Mouse (Mus musculus): ENCODE data around the gene Hspa12a.

The Hspa12a gene

GRCm38 (mm10) chr19:58860255-58861173 lies 82.9 kb downstream of the Hspa12a start:
- peak; percentile 38 for DNase-seq (ENCODE audit: low read depth, low spot score)

- DNase-seq (ENCODE audit: low read depth, low spot score) = no peak
Observed at GRCm38 (mm10) chr19:58859831-58860254, 83.6 kb downstream of the Hspa12a start.

- DNase-seq (ENCODE audit: low read depth, low spot score) = no peak
Observed at GRCm38 (mm10) chr19:58859357-58859756, 84.1 kb downstream of the Hspa12a start.

GRCm38 (mm10) chr19:58856129-58856855 lies 87.2 kb downstream of the Hspa12a start:
- DNase-seq (ENCODE audit: low read depth, low spot score) = no peak

- no peak for DNase-seq (ENCODE audit: low read depth, low spot score)
Observed at GRCm38 (mm10) chr19:58854899-58855298, 88.6 kb downstream of the Hspa12a start.

- no peak for DNase-seq (ENCODE audit: low read depth, low spot score)
Observed at GRCm38 (mm10) chr19:58853036-58853735, 90.3 kb downstream of the Hspa12a start.

- no peak for DNase-seq (ENCODE audit: low read depth, low spot score)
Observed at GRCm38 (mm10) chr19:58850719-58851466, 92.6 kb downstream of the Hspa12a start.

GRCm38 (mm10) chr19:58849333-58850131 lies 93.9 kb downstream of the Hspa12a start:
- no peak for DNase-seq (ENCODE audit: low read depth, low spot score)

- DNase-seq (ENCODE audit: low read depth, low spot score) = no peak
Observed at GRCm38 (mm10) chr19:58843606-58844005, 99.8 kb downstream of the Hspa12a start.

GRCm38 (mm10) chr19:58840721-58841271 lies 102.7 kb downstream of the Hspa12a start:
- no peak for DNase-seq (ENCODE audit: low read depth, low spot score)

- DNase-seq (ENCODE audit: low read depth, low spot score) = no peak
Observed at GRCm38 (mm10) chr19:58839806-58840205, 103.6 kb downstream of the Hspa12a start.

GRCm38 (mm10) chr19:58839345-58839744 lies 104.1 kb downstream of the Hspa12a start:
- DNase-seq (ENCODE audit: low read depth, low spot score) = no peak

- no peak for DNase-seq (ENCODE audit: low read depth, low spot score)
Observed at GRCm38 (mm10) chr19:58838706-58839105, 104.7 kb downstream of the Hspa12a start.

- no peak for DNase-seq (ENCODE audit: low read depth, low spot score)
Observed at GRCm38 (mm10) chr19:58833639-58834180, 109.7 kb downstream of the Hspa12a start.

- no peak for DNase-seq (ENCODE audit: low read depth, low spot score)
Observed at GRCm38 (mm10) chr19:58832988-58833387, 110.5 kb downstream of the Hspa12a start.

GRCm38 (mm10) chr19:58831280-58831922 lies 112.1 kb downstream of the Hspa12a start:
- no peak for DNase-seq (ENCODE audit: low read depth, low spot score)

- no peak for DNase-seq (ENCODE audit: low read depth, low spot score)
Observed at GRCm38 (mm10) chr19:58830182-58830581, 113.3 kb downstream of the Hspa12a start.

GRCm38 (mm10) chr19:58829575-58829974 lies 113.9 kb downstream of the Hspa12a start:
- DNase-seq (ENCODE audit: low read depth, low spot score) = no peak

- no peak for DNase-seq (ENCODE audit: low read depth, low spot score)
Observed at GRCm38 (mm10) chr19:58827656-58828055, 115.8 kb downstream of the Hspa12a start.
